Mouse (Mus musculus) right cerebral cortex, postnatal 10 days (tissue): ENCODE measurements around the gene Yaf2.
A peak's percentile ranks its signal among the peaks of the same experiment; 100 is the strongest.
"Not testable (repeated sequence)": the region's sequence is repeated elsewhere in the genome, so short reads cannot be mapped to it uniquely, and the experiment has no call there.

ENCODE experiments used
- DNase-seq, 2 experiments: peaks; one replicate each; pipeline ENCODE4 v3.0.0; 2021; ENCODE audit warnings: low spot score in 2 of 2

The Yaf2 gene

DNA sequence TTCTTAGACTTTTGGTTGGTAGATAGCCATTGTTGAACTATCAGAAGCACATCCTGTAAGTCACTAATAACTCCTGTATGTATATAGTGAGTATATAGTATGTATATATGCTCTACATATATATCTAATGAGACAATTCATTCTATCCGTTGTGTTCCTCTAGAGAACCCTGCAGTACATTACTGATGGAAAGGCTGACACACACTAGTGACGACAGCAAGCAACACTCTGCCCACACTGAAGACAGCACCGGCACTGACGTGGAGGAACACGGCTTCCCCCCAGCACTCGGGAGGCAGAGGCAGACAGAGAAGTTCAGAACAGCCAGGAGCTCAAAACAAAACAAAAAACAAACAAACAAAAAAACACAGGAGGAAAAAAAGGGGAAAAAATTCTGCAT lies 84.3 kb downstream of the Yaf2 start:
- no peak for DNase-seq

DNA sequence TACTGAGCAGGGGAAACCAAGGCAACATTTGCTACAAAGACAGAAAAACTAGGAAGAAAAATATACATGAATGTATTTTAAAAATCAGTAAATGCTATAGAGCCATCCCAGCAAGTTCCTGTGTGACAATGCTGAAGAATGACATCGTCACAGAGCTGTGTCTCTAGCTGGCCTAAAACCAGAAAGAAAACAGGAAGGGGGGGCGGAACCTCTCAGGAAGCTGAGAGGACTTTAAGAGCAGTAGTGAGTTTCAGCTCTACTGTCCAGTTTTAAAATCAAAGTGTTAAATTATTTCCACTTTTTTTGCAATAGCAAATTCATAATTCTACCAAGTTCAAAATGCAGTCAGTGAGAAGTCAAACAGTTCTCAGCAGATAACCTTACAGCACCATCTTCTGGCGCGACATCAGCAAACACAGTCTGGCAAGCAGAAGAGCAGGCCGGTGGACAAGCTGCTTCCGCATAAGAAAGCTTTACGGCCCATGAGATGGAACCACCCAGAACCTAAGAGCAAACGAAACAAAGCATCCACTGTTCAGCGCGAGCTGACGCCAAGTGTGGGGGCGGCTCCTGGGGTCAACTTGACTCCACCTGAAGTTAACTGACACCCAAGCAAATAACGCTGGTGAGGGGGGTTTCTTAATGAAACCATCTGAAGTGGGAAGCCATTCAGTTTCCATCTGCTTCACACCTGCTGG lies 85.0 kb downstream of the Yaf2 start:
- peak; percentile 68 to 70 for DNase-seq

DNA sequence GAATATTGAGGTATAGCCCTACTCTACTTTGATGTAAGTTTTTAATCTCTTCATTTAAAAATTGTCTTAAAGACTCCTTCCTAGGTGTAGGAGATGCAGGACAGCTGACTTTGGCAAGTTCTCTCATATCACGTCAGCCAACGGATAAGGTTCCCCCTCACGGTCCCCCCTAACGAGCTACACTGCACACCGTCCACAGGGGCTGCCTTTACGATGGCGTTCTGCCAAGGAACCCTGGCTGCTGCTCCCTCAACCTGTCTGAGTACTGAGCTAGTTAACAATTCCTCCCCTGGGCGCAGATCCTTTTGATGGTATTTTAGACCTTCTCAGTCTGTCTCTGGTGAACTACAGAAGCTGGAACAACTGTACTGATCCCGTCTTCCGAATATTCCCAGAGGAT lies 93.5 kb downstream of the Yaf2 start:
- no peak for DNase-seq

DNA sequence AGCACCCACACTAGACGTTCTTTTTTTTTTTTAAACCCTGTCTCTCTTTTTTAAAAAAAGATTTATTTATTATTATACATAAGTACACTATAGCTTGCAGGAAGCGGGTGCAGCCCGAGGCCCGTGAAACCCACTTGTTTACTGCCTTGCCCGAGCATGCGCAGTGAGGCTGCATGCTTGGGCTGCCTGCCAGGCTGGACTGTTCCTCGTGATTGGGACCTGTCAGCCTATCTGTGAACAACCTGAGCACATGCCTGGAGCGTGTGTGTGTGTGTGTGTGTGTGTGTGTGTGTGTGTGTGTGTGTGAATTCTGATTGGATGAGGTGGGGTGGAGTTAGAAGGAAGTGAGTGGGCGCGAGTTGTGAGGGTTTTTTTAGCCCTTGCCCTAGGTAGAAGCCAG lies 100.3 kb downstream of the Yaf2 start:
- not testable (repeated sequence) for DNase-seq
